Mouse (Mus musculus): Measurements from ENCODE around the gene Mospd3. TPM values are rescaled to one million over a fixed set of nuclear protein-coding genes. Genes with fewer than 3 reads are reported as not detected.

Gene Mospd3
- total RNA-seq (2014; rRNA removed) (10.9 and 13.3 TPM in 2 replicates), polyA plus RNA-seq (2015; fragmentation: Nextera tagmentation; extraction: Ambion mirVana) (57.3 and 66.7 TPM in 2 replicates)

DNA sequence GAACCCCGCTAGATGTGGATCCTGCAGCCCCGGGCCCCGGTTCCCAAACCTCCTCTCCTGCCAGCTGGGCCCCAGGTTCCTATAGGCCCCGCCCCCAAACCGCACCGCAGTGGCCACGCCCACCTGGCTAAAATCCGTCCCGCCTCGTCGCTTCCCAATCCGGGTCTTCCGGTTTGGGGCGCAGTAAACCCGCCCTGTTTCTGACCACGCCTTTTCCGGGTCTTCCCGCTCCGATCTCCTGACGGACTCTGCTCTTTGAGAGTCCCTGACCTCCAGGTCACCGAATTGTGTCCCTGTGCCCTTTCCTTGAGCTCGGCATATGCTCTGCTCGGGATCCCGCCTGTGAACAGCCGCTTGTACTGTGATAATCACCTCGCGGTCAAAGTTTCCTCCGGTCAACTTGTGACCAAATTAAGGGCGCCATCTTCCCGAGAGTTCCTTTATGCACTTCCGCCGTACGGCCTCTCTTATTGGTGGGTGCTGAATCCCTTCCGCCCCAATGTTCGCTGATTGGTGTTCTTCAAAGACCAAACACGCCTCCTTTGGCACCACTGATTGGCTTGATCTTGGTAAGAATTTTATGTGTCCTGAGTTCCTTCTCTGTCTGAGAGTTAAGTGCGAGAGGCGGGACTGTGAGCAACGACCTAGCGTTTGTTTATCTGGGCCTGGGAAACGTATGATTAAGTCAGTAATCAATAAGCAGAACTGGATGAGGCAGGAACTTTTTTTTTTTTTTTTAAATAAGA lies at the start of gene Mospd3:
Mospd3 (minus strand) TSS at position 440 of the 746 bp plus-strand sequence.
- Histone ChIP-seq H3K4me2 (ENCODE audit: low read depth, low read length) (peak within 1 kb of the TSS; percentile 84), H3K9ac (replicated peaks; ENCODE audit: low read length) (peak within 1 kb of the TSS; percentile 72), H3K9me3 (ENCODE audit: low read length) (no peaks in the 10 kb centered on the region), H3K27me3 (ENCODE audit: insufficient read depth, low read length) (no peaks in the 10 kb centered on the region), H3K36me3 (ENCODE audit: insufficient read depth, low read length) (no peaks in the 10 kb centered on the region; the same call in 1 of the 2 replicates), H3K27ac (peak within 1 kb of the TSS; percentile 78), H3K4me1 (ENCODE audit: insufficient read depth, low read length) (peaks cover 10% of the 10 kb centered on the region; the same call in 1 of the 2 replicates), H3K4me3 (ENCODE audit: low read length) (peak within 1 kb of the TSS; percentile 72)
- no peak for TF ChIP-seq CTCF (IDR thresholded peaks at IDR 0.05; ENCODE audit: low read depth)
- ATAC-seq (peak; percentile 96), DNase-seq (ENCODE audit: low spot score) (peak; percentile 98)
- under 1% methylated on average over 40 of the region's 41 CpGs for WGBS

DNA sequence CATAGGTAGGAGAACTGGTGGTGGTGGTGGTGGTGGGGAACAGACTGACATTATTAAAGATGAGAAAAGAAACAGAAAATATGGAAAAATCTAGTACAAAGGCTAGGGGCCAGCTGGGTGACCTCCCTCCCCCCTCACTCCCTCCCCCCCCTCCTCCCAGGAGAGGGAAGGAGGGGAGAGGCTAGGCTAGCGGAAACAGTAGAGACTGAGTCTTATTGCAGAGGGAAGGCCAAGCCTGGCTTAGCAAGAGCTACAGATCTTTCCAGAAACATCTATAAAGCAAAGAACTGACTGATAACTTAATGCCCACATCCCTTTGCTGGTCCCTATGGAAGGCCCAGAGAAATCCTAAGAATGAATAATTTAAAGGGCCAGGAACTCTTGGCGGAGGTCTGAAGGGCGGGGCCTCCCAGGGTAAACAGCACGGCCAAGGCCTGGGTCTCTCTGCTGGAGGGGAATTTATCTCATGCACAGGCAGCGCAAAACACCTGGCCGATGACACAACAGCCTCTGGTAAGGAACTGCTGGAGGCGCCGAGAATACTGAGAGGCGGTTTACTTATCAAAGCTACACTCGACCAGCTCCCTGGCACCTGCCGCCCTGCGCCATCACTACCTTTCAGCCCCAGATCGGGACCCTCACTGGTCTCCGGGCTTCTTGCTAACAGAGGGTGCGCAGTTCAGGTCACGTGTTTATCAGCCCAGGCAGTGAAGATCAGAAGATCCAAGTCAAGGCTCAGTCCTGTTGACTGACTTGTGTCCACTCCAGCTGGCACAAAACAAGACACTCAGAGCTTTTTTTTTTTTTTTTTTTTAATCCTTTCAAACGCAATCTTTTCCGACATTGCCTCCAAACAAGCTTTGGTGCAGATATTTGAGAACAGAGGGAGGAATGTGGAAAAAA lies 49.1 kb upstream of the Mospd3 start:
- ATAC-seq (no peak), DNase-seq (ENCODE audit: low spot score) (no peak)
- no peak overlapping the region for H3K9ac ChIP-seq (replicated peaks; ENCODE audit: low read length)
- H3K4me3 ChIP-seq (ENCODE audit: low read length) = no peak overlapping the region
- peak overlapping the region; percentile 11; the same call in 1 of the 2 replicates for H3K27ac ChIP-seq
- no peak for TF ChIP-seq CTCF (IDR thresholded peaks at IDR 0.05; ENCODE audit: low read depth)
- peak overlapping the region; percentile 24; the same call in 1 of the 2 replicates for H3K4me2 ChIP-seq (ENCODE audit: low read depth, low read length)
- 23% methylated on average over 18 of the region's 18 CpGs for WGBS
- H3K27me3 ChIP-seq (ENCODE audit: insufficient read depth, low read length) = peaks cover 16% of the 10 kb centered on the region
- no peaks in the 10 kb centered on the region for H3K9me3 ChIP-seq (ENCODE audit: low read length)
- H3K36me3 ChIP-seq (ENCODE audit: insufficient read depth, low read length) = peaks cover 7% of the 10 kb centered on the region; the same call in 1 of the 2 replicates
- peaks cover 4% of the 10 kb centered on the region; the same call in 1 of the 2 replicates for H3K4me1 ChIP-seq (ENCODE audit: insufficient read depth, low read length)

- Histone ChIP-seq H3K9me3 (ENCODE audit: low read length) (no peaks in the 10 kb centered on the region), H3K27me3 (ENCODE audit: insufficient read depth, low read length) (peaks cover 17% of the 10 kb centered on the region), H3K4me3 (ENCODE audit: low read length) (no peak overlapping the region), H3K4me1 (ENCODE audit: insufficient read depth, low read length) (peaks cover 5% of the 10 kb centered on the region; the same call in 1 of the 2 replicates), H3K36me3 (ENCODE audit: insufficient read depth, low read length) (peaks cover 7% of the 10 kb centered on the region; the same call in 1 of the 2 replicates), H3K4me2 (ENCODE audit: low read depth, low read length) (no peak overlapping the region), H3K9ac (replicated peaks; ENCODE audit: low read length) (no peak overlapping the region), H3K27ac (peak overlapping the region; percentile 11; the same call in 1 of the 2 replicates)
- DNase-seq (ENCODE audit: low spot score) (no peak), ATAC-seq (no peak)
- TF ChIP-seq CTCF (IDR thresholded peaks at IDR 0.05; ENCODE audit: low read depth) = no peak
- 26% methylated on average over 4 of the region's 4 CpGs for WGBS
Observed at GRCm38 (mm10) chr5:137649251-137649650, 48.4 kb upstream of the Mospd3 start.

DNA sequence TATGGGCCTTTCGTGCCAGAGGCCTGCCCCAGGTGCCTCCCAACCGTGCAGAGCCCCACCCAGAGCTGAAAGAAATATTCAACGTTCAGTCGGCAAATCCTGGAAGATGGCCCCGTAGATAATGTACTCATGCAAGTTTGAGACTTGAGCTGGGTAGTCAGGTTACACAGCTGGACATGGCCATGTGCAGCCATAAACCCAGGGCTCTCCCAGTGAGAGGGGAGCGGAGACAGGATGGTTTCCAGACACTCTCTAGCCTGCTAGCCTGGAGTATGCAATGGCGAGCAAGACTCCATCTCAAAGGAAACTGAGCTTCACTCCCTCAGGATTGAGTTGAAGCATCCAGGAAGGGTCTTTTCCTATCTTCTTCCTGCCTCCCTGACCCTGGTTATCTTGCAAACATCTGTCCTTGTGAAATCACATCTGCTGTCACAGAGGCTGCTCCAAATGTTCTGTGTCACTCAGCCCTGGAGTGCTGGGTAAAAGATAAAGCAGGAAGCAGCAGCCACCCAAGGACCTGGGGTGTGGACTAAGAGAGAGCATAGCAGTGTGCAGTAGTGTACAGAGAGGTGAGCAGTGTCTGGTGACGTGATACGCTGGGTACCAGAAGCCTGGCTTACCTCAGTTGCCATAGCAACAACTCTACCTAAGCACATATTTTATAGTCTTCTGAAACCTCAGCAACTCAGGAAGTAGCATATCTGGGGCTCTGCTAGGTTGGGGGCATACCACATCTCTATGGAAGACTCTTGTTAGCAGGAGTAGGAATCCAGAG lies 47.2 kb upstream of the Mospd3 start:
- 75% methylated on average over 9 of the region's 9 CpGs for WGBS
- Histone ChIP-seq H3K27me3 (ENCODE audit: insufficient read depth, low read length) (peaks cover 17% of the 10 kb centered on the region), H3K9ac (replicated peaks; ENCODE audit: low read length) (no peak overlapping the region), H3K27ac (no peak overlapping the region; the same call in 1 of the 2 replicates), H3K4me1 (ENCODE audit: insufficient read depth, low read length) (peaks cover 5% of the 10 kb centered on the region; the same call in 1 of the 2 replicates), H3K36me3 (ENCODE audit: insufficient read depth, low read length) (peaks cover 7% of the 10 kb centered on the region; the same call in 1 of the 2 replicates), H3K9me3 (ENCODE audit: low read length) (no peaks in the 10 kb centered on the region), H3K4me3 (ENCODE audit: low read length) (no peak overlapping the region), H3K4me2 (ENCODE audit: low read depth, low read length) (no peak overlapping the region)
- DNase-seq (ENCODE audit: low spot score) = peak; percentile 61
- ATAC-seq = peak; percentile 63; the same call in 1 of the 2 replicates
- TF ChIP-seq CTCF (IDR thresholded peaks at IDR 0.05; ENCODE audit: low read depth) = no peak

DNA sequence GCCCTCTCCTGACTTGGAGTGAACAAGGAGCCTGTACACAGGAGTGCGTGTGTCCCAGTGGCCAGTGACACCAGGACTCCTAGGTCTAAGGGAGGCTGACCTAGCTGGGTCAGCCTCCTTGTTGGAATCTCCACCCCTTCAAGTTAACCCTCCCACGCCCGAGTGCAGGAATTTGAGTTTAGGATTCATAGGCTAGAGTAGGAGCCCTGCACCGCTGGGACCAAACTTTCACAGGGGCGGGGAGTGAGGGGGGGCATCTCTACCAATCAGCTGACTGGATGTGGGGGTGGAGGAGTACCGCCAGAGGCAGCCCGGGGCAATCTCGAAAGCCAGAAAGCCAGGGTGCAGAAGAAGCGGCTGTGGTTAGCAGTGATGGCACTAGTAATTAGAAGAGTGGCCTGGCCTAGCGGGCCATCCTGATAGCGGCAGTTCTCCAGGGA lies 44.8 kb upstream of the Mospd3 start, which contains the start of gene Irs3:
Irs3 (minus strand) TSS at position 63 of the 440 bp plus-strand sequence.
- WGBS = 22% methylated on average over 11 of the region's 11 CpGs
- Histone ChIP-seq H3K27me3 (ENCODE audit: insufficient read depth, low read length) (peaks cover 17% of the 10 kb centered on the region), H3K9me3 (ENCODE audit: low read length) (no peaks in the 10 kb centered on the region), H3K9ac (replicated peaks; ENCODE audit: low read length) (no peak within 1 kb of the TSS), H3K27ac (no peak within 1 kb of the TSS), H3K4me1 (ENCODE audit: insufficient read depth, low read length) (peaks cover 5% of the 10 kb centered on the region; the same call in 1 of the 2 replicates), H3K4me3 (ENCODE audit: low read length) (peak within 1 kb of the TSS; percentile 18; the same call in 1 of the 2 replicates), H3K4me2 (ENCODE audit: low read depth, low read length) (peak within 1 kb of the TSS; percentile 43), H3K36me3 (ENCODE audit: insufficient read depth, low read length) (no peaks in the 10 kb centered on the region)
- DNase-seq (ENCODE audit: low spot score) = no peak
- no peak for TF ChIP-seq CTCF (IDR thresholded peaks at IDR 0.05; ENCODE audit: low read depth)
- ATAC-seq = no peak
